Mouse (Mus musculus) lung, postnatal 0 days (tissue): ENCODE data around the gene Kalrn. TPM values are rescaled to one million over a fixed set of nuclear protein-coding genes. Genes with fewer than 3 reads are reported as not detected.

ENCODE experiments used
- ATAC-seq: fragments of 200-750 bp; cut with Nextera tagmentation; 2 replicates; pipeline ENCODE4 v1.8.0; 2017; ENCODE audit warnings: moderate library complexity
- DNase-seq: peaks from one replicate; pipeline ENCODE4 v3.0.0-alpha.2; 2016; ENCODE audit warnings: low spot score
- H3K27ac ChIP-seq: fragments of 300-500 bp; sonication (generic); 2 replicates; pipeline ENCODE4 v1.5.1; 2014; ENCODE audit warnings: antibody characterized with exemption, mild to moderate bottlenecking, low read length, mixed read lengths
- H3K27me3 ChIP-seq: fragments of 300-500 bp; sonication (generic); replicated peaks from 2 replicates; pipeline ENCODE4 v1.6.1; 2014; ENCODE audit warnings: low read length, mixed read lengths; ENCODE audit not compliant: insufficient read depth
- H3K36me3 ChIP-seq: fragments of 300-500 bp; sonication (generic); 2 replicates; pipeline ENCODE4 v1.6.1; 2014; ENCODE audit warnings: low read length, mixed read lengths; ENCODE audit not compliant: insufficient read depth
- H3K4me1 ChIP-seq: fragments of 300-500 bp; sonication (generic); 2 replicates; pipeline ENCODE4 v1.6.1; 2014; ENCODE audit warnings: antibody characterized with exemption, low read depth, low read length, mixed read lengths; ENCODE audit not compliant: insufficient read depth
- H3K4me2 ChIP-seq: fragments of 300-500 bp; sonication (generic); replicated peaks from 2 replicates; pipeline ENCODE4 v1.6.1; 2014; ENCODE audit warnings: low read depth, mild to moderate bottlenecking, low read length, moderate library complexity, mixed read lengths
- H3K4me3 ChIP-seq: fragments of 300-500 bp; sonication (generic); 2 replicates; pipeline ENCODE4 v1.5.1; 2014; ENCODE audit warnings: low read depth, low read length
- H3K9ac ChIP-seq: fragments of 300-500 bp; sonication (generic); replicated peaks from 2 replicates; pipeline ENCODE4 v1.6.1; 2014; ENCODE audit warnings: low read depth, mild to moderate bottlenecking
- H3K9me3 ChIP-seq: fragments of 300-500 bp; sonication (generic); 2 replicates; pipeline ENCODE4 v1.6.1; 2016; ENCODE audit warnings: low read length, mixed read lengths
- CTCF ChIP-seq: IDR thresholded peaks from 2 replicates; pipeline ENCODE4 v1.5.1; 2016; ENCODE audit warnings: antibody characterized with exemption, mild to moderate bottlenecking
- EP300 ChIP-seq: IDR thresholded peaks from 2 replicates; pipeline ENCODE4 v1.6.1; 2016; ENCODE audit warnings: antibody characterized with exemption, mild to moderate bottlenecking, control low read depth
- WGBS: fragments of 180-500 bp; shearing (Covaris S2); extraction: QIAGEN DNeasy Blood & Tissue Kit; methylation state at CpG from one replicate; pipeline ENCODE4 v1.1.7; 2014; 5-methylcytosine and 5-hydroxymethylcytosine counted together
- polyA plus RNA-seq: library from polyadenylated mRNA; unstranded; fragments of >200 nt; fragmentation: Nextera tagmentation; extraction: Ambion mirVana; gene quantifications from 2 replicates; pipeline ENCODE4 v1.2.1, GENCODE M21; 2015

Kalrn gene
- polyA plus RNA-seq, 1 experiment from 2014 or later, result 13.6 TPM

DNA sequence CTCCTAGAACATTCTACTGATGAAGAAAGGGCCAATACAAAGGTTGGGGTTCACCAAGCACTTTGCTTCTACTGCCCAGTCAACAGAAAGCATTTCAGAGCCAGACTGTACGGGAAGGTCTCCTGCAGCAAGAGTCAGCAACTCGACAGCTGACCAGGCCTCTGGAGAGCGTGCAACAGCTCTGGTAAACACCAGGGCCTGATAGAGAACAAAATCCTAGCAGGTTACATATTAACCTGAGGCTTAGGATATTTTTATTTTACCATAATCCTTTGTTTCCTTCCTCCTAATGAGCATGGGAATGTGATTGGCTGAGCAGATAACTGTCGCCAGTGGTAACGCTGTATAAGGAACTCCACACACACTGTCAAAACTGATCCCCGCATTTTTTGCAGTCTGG, 609.8 kb downstream of the Kalrn start:
- ATAC-seq (no peak), DNase-seq (no peak)
- Histone ChIP-seq H3K9me3 (no peaks in the 10 kb centered on the region), H3K4me1 (peaks cover 9% of the 10 kb centered on the region; the same call in 1 of the 2 replicates), H3K27ac (no peak overlapping the region), H3K4me3 (no peak overlapping the region), H3K4me2 (no peak overlapping the region), H3K36me3 (peaks cover 9% of the 10 kb centered on the region; the same call in 1 of the 2 replicates), H3K9ac (no peak overlapping the region), H3K27me3 (no peaks in the 10 kb centered on the region)
- WGBS, result 73% methylated on average over 6 of the region's 6 CpGs
- TF ChIP-seq EP300 (no peak), CTCF (no peak)

- TF ChIP-seq CTCF, result no peak
- no peak for TF ChIP-seq EP300
- Histone ChIP-seq H3K4me3 (no peak overlapping the region), H3K27me3 (no peaks in the 10 kb centered on the region), H3K9ac (no peak overlapping the region), H3K9me3 (no peaks in the 10 kb centered on the region), H3K4me1 (no peaks in the 10 kb centered on the region), H3K27ac (no peak overlapping the region), H3K36me3 (peaks cover 15% of the 10 kb centered on the region; the same call in 1 of the 2 replicates), H3K4me2 (no peak overlapping the region)
- DNase-seq (no peak), ATAC-seq (no peak)
- WGBS, result 80% methylated on average over 1 of the region's 1 CpGs
Measured at GRCm38 (mm10) chr16:33954793-33955192, 618.5 kb downstream of the Kalrn start.

DNA sequence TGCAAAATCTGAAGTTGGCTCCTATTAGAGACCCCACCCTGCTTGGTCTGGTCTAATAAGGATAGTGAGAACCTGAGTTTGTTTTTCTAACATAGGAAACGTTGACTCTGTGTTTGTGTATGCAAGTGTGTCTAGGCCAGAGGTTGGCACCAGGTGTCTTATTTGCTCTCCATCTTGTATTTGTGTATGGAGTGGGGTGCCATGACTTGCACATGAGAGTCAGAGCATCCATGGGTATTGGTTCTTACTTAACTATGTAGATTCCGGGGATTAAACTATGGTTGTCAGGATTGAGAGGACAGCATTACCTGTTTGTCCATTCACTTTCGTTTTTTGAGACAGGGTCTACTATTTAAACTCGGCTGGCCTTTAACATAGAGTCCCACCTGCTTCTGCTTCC, 620.3 kb downstream of the Kalrn start:
- H3K4me1 ChIP-seq, result no peaks in the 10 kb centered on the region
- H3K27me3 ChIP-seq, result no peaks in the 10 kb centered on the region
- H3K4me3 ChIP-seq, result no peak overlapping the region
- 72% methylated on average over 4 of the region's 4 CpGs for WGBS
- peaks cover 10% of the 10 kb centered on the region for H3K36me3 ChIP-seq
- no peaks in the 10 kb centered on the region for H3K9me3 ChIP-seq
- DNase-seq (no peak), ATAC-seq (no peak)
- H3K9ac ChIP-seq, result no peak overlapping the region
- H3K27ac ChIP-seq, result no peak overlapping the region
- no peak overlapping the region for H3K4me2 ChIP-seq
- TF ChIP-seq CTCF (no peak), EP300 (no peak)

GRCm38 (mm10) chr16:33950830-33951229, 622.5 kb downstream of the Kalrn start:
- Histone ChIP-seq H3K4me3 (no peak overlapping the region), H3K9ac (no peak overlapping the region), H3K4me2 (no peak overlapping the region), H3K27ac (no peak overlapping the region), H3K27me3 (no peaks in the 10 kb centered on the region), H3K36me3 (peaks cover 4% of the 10 kb centered on the region), H3K4me1 (no peaks in the 10 kb centered on the region), H3K9me3 (no peaks in the 10 kb centered on the region)
- no peak for TF ChIP-seq EP300
- peak; percentile 99 for TF ChIP-seq CTCF
- WGBS, result 24% methylated on average over 4 of the region's 4 CpGs
- ATAC-seq (peak; percentile 91), DNase-seq (peak; percentile 93)

DNA sequence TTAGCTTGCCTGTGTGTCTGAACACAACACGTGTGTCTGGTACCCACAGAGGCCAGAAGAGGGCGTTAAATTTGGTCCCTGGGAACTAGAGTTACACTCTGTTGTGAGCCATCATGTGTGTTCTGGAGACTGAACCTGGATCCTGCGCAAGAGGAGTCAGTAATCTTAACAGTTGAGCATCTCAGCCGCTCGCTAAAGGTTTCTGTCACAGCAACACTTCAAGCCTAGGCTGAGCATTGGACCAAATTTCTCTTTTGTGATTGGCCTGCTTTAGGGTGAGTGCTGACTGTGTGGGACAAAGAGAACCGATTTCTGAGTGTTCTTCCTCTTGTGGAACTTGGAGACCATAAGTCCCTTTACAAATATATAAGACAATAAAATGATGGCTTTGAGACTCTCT, 622.9 kb downstream of the Kalrn start:
- Histone ChIP-seq H3K27me3 (no peaks in the 10 kb centered on the region), H3K36me3 (peaks cover 4% of the 10 kb centered on the region; the same call in 1 of the 2 replicates), H3K27ac (no peak overlapping the region), H3K4me3 (no peak overlapping the region), H3K4me2 (no peak overlapping the region), H3K9ac (no peak overlapping the region), H3K9me3 (no peaks in the 10 kb centered on the region), H3K4me1 (no peaks in the 10 kb centered on the region; the same call in 1 of the 2 replicates)
- WGBS, result 74% methylated on average over 6 of the region's 6 CpGs
- ATAC-seq, result 0 out of 2 replicates have a peak, but pooled peaks have one; percentile 7
- peak; percentile 40 for TF ChIP-seq CTCF
- TF ChIP-seq EP300, result no peak
- DNase-seq, result no peak

- Histone ChIP-seq H3K4me2 (no peak overlapping the region), H3K9me3 (no peaks in the 10 kb centered on the region), H3K27me3 (no peaks in the 10 kb centered on the region), H3K4me3 (no peak overlapping the region), H3K36me3 (peaks cover 4% of the 10 kb centered on the region; the same call in 1 of the 2 replicates), H3K9ac (no peak overlapping the region), H3K27ac (no peak overlapping the region), H3K4me1 (no peaks in the 10 kb centered on the region; the same call in 1 of the 2 replicates)
- no peak for TF ChIP-seq EP300
- TF ChIP-seq CTCF, result no peak
- no peak for ATAC-seq
- no peak for DNase-seq
- WGBS, result 63% methylated on average over 17 of the region's 17 CpGs
Measured at GRCm38 (mm10) chr16:33947664-33948571, 625.4 kb downstream of the Kalrn start.
